Mouse (Mus musculus) midbrain, postnatal 0 days (tissue): ENCODE measurements around the gene Pakap. TPM values are rescaled to one million over a fixed set of nuclear protein-coding genes. Genes with fewer than 3 reads are reported as not detected.

ENCODE experiments used
- ATAC-seq: fragments of 200-750 bp; cut with Nextera tagmentation; 2 replicates; pipeline ENCODE4 v1.8.0; 2017; ENCODE audit warnings: moderate number of reproducible peaks, mild to moderate bottlenecking, moderate TSS enrichment, moderate library complexity; ENCODE audit not compliant: low FRiP score
- DNase-seq: peaks from one replicate; pipeline ENCODE4 v3.0.0-alpha.2; 2015; ENCODE audit warnings: low spot score
- H3K27ac ChIP-seq: fragments of 300-500 bp; sonication (generic); 2 replicates; pipeline ENCODE4 v1.5.1; 2014; ENCODE audit warnings: low read depth, mild to moderate bottlenecking, low read length, mixed read lengths
- H3K27me3 ChIP-seq: fragments of 300-500 bp; sonication (generic); 2 replicates; pipeline ENCODE4 v1.6.1; 2014; ENCODE audit warnings: low read length, control low read depth, mixed read lengths; ENCODE audit not compliant: insufficient read depth
- H3K36me3 ChIP-seq: fragments of 300-500 bp; sonication (generic); 2 replicates; pipeline ENCODE4 v1.6.1; 2014; ENCODE audit warnings: low read length, control low read depth, mixed read lengths; ENCODE audit not compliant: insufficient read depth
- H3K4me1 ChIP-seq: fragments of 300-500 bp; sonication (generic); 2 replicates; pipeline ENCODE4 v1.6.1; 2014; ENCODE audit warnings: mild to moderate bottlenecking, control low read depth, antibody characterized with exemption, low read length, mixed read lengths; ENCODE audit not compliant: insufficient read depth
- H3K4me2 ChIP-seq: fragments of 300-500 bp; sonication (generic); 2 replicates; pipeline ENCODE4 v1.6.1; 2014; ENCODE audit warnings: low read depth, mild to moderate bottlenecking, low read length, mixed read lengths; ENCODE audit not compliant: poor library complexity, severe bottlenecking
- H3K4me3 ChIP-seq: fragments of 300-500 bp; sonication (generic); 2 replicates; pipeline ENCODE4 v1.5.1; 2014; ENCODE audit warnings: low read depth, mild to moderate bottlenecking, low read length, moderate library complexity
- H3K9ac ChIP-seq: fragments of 300-500 bp; sonication (generic); replicated peaks from 2 replicates; pipeline ENCODE4 v1.6.1; 2014; ENCODE audit warnings: mild to moderate bottlenecking, low read length, moderate library complexity, mixed read lengths; ENCODE audit not compliant: poor library complexity, severe bottlenecking
- H3K9me3 ChIP-seq: fragments of 300-500 bp; sonication (generic); 2 replicates; pipeline ENCODE4 v1.6.1; 2016; ENCODE audit warnings: low read length, control low read depth
- CTCF ChIP-seq: IDR thresholded peaks from 2 replicates; pipeline ENCODE4 v1.5.1; 2016; ENCODE audit warnings: antibody characterized with exemption, mild to moderate bottlenecking
- WGBS: fragments of 180-500 bp; shearing (Covaris S2); extraction: QIAGEN DNeasy Blood & Tissue Kit; methylation state at CpG from one replicate; pipeline ENCODE4 v1.1.7; 2014; 5-methylcytosine and 5-hydroxymethylcytosine counted together
- polyA plus RNA-seq: library from polyadenylated mRNA; unstranded; fragments of >200 nt; fragmentation: Nextera tagmentation; extraction: Ambion mirVana; gene quantifications from 2 replicates; pipeline ENCODE4 v1.2.1, GENCODE M21; 2015
- total RNA-seq: library from RNA; depleted of rRNA; stranded (reverse); fragments of >200 nt; gene quantifications from 2 replicates; pipeline ENCODE4 v1.2.3, GENCODE M21; 2014

Gene Pakap
- total and polyA plus RNA-seq, 2 experiments from 2014 or later = 8.4 to 13.5 TPM

- Histone ChIP-seq H3K9me3 (no peaks in the 10 kb centered on the region), H3K27me3 (no peaks in the 10 kb centered on the region), H3K4me3 (no peak overlapping the region), H3K4me1 (no peaks in the 10 kb centered on the region), H3K27ac (no peak overlapping the region), H3K36me3 (no peaks in the 10 kb centered on the region), H3K9ac (no peak overlapping the region), H3K4me2 (no peak overlapping the region)
- DNase-seq (no peak), ATAC-seq (no peak)
- 82% methylated on average over 5 of the region's 5 CpGs for WGBS
- TF ChIP-seq CTCF = no peak
These were observed 334.6 kb downstream of the Pakap start for GRCm38 (mm10) chr4:57902619-57903018.

GRCm38 (mm10) chr4:57904211-57904610, 336.2 kb downstream of the Pakap start:
- Histone ChIP-seq H3K9me3 (no peaks in the 10 kb centered on the region), H3K27me3 (no peaks in the 10 kb centered on the region), H3K27ac (no peak overlapping the region), H3K4me1 (no peaks in the 10 kb centered on the region), H3K36me3 (no peaks in the 10 kb centered on the region), H3K4me3 (no peak overlapping the region), H3K4me2 (peak overlapping the region; percentile 20; the same call in 1 of the 2 replicates), H3K9ac (no peak overlapping the region)
- peak; percentile 95 for TF ChIP-seq CTCF
- DNase-seq (peak; percentile 74), ATAC-seq (peak; percentile 61; the same call in 1 of the 2 replicates)
- WGBS = 10% methylated on average over 5 of the region's 5 CpGs

DNA sequence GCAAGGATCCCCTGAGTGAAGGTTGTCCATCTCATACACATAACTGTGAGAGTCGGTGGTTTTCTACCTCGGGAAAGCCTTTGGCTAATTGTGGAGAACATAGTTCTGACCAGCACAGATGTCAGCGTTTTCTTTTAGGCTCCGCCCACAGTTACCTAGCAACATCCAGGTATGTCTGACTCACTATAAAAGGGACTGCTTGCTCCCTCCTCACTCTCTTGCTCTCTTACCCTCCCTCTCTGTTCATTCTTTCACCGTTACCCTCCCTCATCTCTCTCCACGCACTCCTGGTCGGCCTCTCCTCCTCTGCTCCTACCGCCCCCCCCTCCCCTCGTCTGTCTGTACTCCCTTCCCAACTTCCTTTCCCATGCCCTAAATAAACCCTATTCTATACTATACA, 336.7 kb downstream of the Pakap start:
- no peak overlapping the region for H3K9ac ChIP-seq
- ATAC-seq (peak; percentile 52), DNase-seq (no peak)
- no peaks in the 10 kb centered on the region for H3K9me3 ChIP-seq
- no peaks in the 10 kb centered on the region for H3K27me3 ChIP-seq
- H3K4me1 ChIP-seq = no peaks in the 10 kb centered on the region
- 24% methylated on average over 9 of the region's 9 CpGs for WGBS
- no peak overlapping the region for H3K27ac ChIP-seq
- TF ChIP-seq CTCF = no peak
- no peak overlapping the region for H3K4me3 ChIP-seq
- no peaks in the 10 kb centered on the region for H3K36me3 ChIP-seq
- peak overlapping the region; percentile 20; the same call in 1 of the 2 replicates for H3K4me2 ChIP-seq

- Histone ChIP-seq H3K27me3 (no peaks in the 10 kb centered on the region), H3K27ac (no peak overlapping the region), H3K4me3 (no peak overlapping the region), H3K9me3 (no peaks in the 10 kb centered on the region), H3K4me1 (no peaks in the 10 kb centered on the region), H3K9ac (no peak overlapping the region), H3K36me3 (no peaks in the 10 kb centered on the region), H3K4me2 (no peak overlapping the region)
- no peak for TF ChIP-seq CTCF
- DNase-seq (no peak), ATAC-seq (no peak)
- WGBS = 17% methylated on average over 2 of the region's 2 CpGs
These were observed 338.7 kb downstream of the Pakap start for GRCm38 (mm10) chr4:57906708-57907107.

DNA sequence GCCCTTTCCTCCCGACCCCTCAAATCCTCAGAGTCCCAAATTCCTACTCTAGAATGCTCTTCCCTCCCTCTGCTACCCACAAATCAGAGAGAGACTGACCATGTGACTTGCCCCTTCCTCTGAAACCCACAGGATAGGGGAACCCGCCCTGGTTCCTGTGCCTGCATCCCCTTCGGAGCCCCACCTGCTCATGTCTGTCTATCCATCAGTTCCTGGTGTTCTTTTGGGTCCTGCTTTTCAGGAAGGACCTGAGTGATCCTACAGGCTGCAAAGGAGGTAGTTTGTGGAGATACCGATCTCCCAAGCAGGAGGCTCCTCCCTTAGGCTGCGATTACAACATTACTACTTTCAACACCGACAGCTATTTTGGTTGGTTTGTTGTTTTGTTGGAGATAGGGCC, 340.9 kb downstream of the Pakap start:
- no peaks in the 10 kb centered on the region for H3K4me1 ChIP-seq
- no peaks in the 10 kb centered on the region for H3K27me3 ChIP-seq
- no peak for ATAC-seq
- H3K9me3 ChIP-seq = no peaks in the 10 kb centered on the region
- 82% methylated on average over 6 of the region's 6 CpGs for WGBS
- H3K4me3 ChIP-seq = no peak overlapping the region
- DNase-seq = no peak
- H3K9ac ChIP-seq = no peak overlapping the region
- no peak overlapping the region for H3K27ac ChIP-seq
- no peak overlapping the region for H3K4me2 ChIP-seq
- H3K36me3 ChIP-seq = no peaks in the 10 kb centered on the region
- TF ChIP-seq CTCF = no peak

DNA sequence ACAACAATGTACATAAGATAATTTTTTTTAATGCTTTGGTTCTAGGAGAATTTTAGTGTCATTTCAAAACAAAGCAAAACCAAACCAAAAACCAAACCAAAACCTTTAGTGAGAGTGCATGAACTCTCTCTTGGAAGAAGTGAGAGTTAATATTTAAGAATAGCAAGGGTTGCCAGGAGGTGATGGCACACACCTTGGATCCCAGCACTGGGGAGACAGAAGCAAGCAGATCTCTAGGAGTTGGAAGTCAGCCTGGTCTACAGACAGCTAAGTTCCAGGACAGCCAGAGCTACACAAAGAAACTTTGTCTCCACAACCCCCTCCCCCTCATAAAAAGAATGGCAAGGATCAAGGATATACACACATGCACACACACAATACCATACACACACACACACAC, 345.0 kb downstream of the Pakap start:
- no peaks in the 10 kb centered on the region for H3K9me3 ChIP-seq
- no peaks in the 10 kb centered on the region for H3K27me3 ChIP-seq
- no peaks in the 10 kb centered on the region for H3K4me1 ChIP-seq
- DNase-seq = no peak
- no peak overlapping the region for H3K4me2 ChIP-seq
- ATAC-seq = no peak
- H3K9ac ChIP-seq = no peak overlapping the region
- TF ChIP-seq CTCF = no peak
- H3K27ac ChIP-seq = no peak overlapping the region
- no peak overlapping the region for H3K4me3 ChIP-seq
- H3K36me3 ChIP-seq = no peaks in the 10 kb centered on the region
